Mouse (Mus musculus) urinary bladder, adult 2 months (tissue): ENCODE data around the gene Rnf20. TPM values are rescaled to one million over a fixed set of nuclear protein-coding genes. Genes with fewer than 3 reads are reported as not detected.
"Not testable (repeated sequence)": the region's sequence is repeated elsewhere in the genome, so short reads cannot be mapped to it uniquely, and the experiment has no call there.

Source experiments
- DNase-seq: peaks from one replicate; pipeline ENCODE4 v3.0.0; 2022; ENCODE audit warnings: low spot score
- polyA plus RNA-seq: library from polyadenylated mRNA; depleted of rRNA; stranded (reverse); fragments of >200 nt; gene quantifications from 2 replicates; pipeline ENCODE4 v1.2.3, GENCODE M21; 2012; rRNA removed

Rnf20 gene
- 34.5 and 35.2 TPM in 2 replicates for polyA plus RNA-seq

DNA sequence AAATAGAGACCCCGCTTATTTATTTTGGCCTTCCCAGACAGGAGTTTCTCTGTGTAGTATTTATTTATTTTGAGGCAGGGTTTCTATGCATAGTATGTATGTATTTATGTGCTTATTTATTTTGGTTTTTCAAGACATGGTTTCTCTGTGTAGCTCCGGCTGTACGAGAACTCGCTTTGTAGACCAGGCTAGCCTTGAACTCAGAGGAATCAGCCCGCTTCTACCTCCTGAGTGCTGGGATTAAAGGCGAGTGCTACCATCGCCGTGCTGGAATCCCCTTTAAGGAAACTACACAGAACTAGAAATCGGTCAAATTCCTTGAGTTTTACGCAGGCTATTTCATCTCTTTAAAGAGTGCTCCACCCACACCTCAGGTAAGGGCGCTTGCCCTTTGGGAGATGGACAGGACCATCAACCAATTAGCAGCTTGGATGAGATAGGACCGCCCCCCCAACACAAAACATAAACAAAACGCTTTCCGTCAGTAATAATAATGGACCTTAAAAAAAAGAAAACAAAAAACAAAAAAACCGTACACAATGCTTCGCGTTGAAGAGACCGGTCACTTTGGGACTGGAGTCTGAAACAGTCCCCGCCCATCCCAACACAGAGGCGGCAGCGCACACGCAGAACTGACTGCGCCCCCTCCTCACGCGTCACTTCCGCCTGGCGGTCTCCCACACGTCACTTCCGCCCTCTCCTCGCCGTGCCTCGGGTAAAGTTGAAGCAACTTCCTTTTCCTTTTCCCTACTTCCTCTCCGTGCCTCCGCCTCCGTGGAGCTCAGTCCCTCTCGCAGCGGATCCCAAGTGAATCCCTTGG is at the start of gene Rnf20:
Rnf20 (plus strand) TSS at position 688 of the 820 bp plus-strand sequence.
- peak; percentile 85 for DNase-seq

DNA sequence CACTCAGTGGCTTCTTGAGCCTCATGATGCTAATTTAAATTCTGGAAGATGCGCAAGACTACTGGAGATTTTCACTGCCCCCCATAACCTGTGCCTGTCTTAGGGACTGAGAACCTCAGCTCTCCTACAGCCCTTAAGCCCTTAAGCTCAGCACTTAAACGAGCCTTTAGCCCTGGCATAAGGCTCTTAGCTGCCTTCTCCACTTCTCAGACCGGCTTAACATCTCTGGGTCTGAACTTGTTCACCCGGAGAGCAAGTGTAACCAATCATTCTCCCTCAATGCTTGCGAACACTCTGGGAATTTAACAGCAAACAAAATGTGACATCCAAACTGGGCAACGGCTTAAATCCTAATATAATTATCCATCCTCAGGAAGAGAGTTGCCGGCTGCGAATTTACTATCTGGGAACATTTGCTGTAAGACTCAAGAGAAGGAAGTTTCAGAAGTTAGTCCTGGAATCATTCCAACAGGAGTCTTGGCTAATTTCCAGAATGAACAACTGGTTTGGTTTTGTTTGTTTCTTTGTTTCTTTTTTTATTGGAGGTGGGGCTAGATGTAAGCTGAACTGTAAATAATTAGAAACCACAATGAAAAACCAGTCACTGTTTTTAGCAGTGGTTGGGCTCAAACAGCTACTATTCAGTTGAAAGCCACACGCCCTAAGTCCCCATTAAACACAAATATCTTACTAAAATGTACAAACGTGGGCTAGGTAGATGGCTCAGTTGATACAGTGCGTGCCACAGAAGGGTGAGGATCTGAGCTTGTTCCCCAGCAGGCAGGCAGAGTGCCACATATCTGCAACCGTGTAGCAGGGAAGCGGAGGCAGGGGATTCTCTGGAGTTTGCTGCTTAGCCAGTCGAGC is 47.6 kb upstream of the Rnf20 start:
- DNase-seq, result no peak

DNA sequence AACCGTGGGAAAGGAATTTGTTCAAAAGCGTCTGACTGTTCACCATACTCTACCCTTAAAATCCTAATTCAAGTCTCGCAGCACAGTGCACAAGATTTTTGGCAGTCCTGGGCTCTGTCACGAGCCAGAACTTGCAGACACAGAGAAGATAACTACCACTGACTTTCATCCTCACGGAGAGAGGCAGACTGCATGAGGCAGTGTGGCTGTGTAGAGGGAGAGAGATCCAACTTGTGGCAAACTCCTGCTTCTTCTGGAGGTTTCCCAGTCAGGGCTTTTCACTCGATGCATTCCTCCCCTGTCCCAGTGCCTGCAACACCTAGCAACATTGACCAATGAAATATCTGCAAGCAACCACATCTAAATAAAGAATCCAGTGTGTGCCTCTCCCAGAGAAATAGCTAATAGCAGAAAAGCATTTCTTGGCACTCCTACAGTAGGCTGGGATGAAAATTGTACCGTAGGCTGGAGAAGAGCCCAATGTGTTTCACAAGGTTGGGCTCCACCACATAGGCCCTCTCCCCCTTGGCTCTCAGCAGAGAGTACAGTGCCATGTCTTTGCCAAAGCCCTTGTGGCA is 46.2 kb upstream of the Rnf20 start:
- DNase-seq, result no peak

DNA sequence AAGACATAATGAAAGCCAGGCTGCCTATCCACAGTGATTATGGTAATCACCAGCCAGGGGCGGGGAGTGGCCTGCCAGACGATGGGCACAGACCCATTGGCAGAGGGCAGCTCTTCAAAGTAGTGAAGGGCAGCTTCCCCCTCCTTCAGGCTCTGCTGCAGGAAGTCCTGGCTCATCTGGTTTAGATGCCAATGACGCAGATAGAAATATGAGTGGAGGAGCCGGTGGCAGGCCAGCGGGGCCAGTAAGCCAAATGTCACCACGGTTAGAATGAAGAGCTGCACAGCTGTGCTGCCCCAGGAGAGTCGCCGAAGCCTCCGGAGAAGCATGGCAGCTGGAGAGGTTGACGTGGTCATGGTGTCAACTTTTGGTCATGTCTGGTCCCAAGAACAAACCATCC is 45.0 kb upstream of the Rnf20 start:
- DNase-seq, result no peak

DNA sequence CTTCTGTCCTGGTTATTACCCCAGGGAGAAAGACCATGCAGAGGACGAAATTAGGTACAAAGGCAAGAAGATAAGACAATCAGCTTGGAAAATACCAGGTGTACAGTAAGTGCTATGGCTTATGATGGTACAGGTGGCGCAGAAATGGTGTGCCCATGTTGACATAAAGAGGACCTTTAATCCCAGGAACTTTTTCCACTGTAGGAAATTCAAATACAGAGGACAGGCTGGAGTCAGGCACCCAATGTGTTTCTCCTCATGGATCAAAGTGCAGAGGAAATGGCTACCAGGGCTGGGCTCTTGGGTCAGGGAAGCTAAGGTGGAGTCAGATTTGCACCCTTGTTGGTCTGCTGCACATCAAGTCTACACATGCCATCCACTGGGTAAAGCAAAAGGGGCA is 41.7 kb upstream of the Rnf20 start:
- no peak for DNase-seq

DNA sequence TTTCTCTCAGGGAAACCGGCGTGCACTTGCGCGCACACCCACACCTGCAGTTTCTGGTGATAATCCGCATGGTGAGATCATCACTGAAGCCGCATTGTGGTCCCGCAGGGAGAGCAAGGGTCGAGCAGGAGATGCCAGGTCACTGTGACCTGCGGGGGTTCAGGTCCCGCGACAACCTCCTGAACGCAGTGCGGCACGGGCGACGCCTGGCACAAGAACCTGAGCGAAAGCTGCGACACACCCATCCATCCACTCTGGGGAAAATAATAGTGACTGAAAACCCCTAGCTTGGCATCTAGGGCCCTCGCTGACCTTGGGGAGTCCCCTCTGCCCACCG is 35.0 kb upstream of the Rnf20 start:
- no peak for DNase-seq

DNA sequence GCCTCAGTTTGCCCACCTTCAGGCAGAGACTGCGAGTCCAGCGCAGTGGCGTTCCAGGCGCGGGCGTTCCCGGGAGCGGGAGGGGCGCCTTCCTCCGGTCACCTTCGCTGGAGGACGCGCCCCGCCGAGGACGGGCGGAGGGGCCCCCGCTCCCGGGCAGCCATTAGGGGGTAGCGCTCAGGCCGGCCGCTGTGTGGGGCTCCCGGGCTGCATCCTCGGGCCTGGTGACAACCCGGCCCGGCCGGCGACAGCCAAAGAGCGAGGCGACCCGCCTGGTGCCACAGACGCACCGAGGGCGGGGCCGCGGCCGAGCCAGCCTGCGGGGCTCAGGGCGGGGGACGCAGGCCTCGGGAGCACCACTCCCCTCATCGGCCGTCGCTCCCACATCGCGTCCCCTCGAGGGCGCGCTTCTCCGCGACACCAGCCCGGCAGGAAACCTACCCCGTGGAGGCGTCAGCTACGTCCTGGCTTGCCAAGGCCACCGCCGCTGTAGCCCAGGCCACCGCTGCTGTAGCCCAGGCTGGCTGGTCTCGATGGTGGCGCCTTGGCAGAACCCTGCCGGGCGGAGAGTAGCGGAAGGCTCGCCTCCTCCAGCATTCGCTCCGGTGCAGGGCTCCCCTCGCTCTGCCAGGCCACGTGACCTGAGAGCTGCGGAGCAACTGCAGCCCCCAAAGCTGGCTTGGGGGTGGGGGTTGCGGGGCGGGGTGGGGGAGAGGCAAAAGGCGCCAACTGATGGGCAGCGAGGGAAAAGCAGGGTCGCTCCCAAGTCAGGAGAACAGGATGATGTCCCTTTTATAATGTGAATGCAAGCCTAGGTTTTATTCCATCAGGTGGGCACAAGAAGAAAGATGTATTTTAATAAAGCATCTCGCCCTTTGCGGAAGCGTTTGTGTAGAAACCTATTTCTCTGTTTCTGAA is 34.4 kb upstream of the Rnf20 start, which contains the start of gene Tmem246:
Tmem246 (minus strand) TSS at position 694 of the 918 bp plus-strand sequence.
- DNase-seq, result peak; percentile 81

DNA sequence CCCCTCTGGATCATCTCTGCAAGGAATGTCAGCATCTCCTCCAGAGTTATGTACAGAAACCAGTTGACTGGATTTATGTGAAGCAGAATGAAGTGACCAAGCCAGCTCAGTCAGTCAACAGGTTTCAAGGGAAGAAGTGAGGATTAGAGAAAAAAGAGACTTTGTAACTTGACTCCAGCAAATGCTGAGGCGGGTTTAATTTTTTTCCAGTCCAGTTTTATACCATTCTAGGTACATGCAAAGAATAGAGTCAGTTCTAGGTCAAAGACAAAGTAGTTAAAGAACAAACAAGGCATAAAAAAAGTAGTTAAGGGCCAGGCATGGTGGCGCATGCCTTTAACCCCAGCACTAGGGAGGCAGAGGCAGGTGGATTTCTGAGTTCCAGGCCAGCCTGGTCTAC is 28.6 kb upstream of the Rnf20 start:
- no peak for DNase-seq

DNA sequence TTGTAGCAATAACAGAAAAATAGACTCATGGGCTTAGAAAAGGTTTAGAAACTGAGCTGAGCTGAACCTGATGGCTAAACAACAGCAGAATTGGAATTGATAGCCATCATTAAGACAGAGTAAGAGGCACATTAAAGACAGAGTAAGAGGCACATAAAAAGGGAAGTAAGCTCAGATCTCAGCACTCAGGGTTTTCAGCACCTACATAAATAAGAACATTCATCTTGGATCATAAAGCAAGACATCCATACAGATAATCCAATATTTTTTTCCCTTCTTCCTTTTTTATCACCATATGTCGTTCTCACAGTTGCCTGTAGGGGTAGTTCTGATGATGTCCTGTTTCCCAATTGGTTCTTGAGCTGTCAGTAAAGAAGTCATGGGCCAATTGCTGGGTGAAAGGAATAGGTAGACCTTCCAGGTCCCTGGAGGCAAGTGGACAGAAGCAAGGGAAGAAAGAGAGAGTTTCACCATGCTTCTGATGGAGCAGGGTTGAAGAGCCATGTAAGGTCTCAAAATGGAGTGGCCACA is 27.7 kb upstream of the Rnf20 start:
- no peak for DNase-seq

DNA sequence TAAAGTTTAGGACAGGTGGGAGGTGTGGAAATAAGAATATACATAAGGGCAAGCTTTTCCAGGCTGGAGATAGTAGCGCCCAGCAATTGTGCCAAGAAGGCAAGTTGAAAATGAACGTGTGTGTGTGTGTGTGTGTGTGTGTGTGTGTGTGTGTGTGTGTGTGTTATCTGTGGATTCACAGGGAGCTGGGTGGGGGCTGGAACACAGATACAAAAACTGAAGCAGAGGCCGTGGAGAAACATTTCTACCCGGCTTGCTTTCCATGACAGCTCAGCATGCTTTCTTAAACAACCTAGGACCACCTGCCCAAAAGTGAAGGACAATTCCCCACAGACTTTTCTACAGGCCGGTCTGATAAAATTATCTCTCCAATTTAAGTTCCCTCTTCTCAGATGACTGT is 27.2 kb upstream of the Rnf20 start:
- DNase-seq, result no peak

DNA sequence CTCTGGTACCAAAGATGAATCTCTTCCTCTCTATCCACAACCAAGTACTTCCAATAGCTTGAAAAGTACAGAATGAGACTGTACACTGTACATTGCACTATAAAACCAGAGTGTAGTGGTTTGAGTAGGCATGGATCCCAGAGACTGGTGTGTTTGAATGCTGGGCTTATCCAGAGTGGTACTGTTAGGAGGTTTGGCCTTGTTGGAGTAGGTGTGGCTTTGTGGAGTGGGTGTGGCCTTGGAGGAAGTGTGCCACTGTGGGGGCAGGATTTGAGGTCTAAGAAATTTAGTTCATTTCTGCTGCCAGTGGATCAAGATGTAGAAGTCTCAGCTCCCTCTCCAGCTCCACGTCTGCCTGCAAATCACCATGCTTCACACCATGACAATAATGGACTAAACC is 26.3 kb upstream of the Rnf20 start:
- DNase-seq, result no peak

DNA sequence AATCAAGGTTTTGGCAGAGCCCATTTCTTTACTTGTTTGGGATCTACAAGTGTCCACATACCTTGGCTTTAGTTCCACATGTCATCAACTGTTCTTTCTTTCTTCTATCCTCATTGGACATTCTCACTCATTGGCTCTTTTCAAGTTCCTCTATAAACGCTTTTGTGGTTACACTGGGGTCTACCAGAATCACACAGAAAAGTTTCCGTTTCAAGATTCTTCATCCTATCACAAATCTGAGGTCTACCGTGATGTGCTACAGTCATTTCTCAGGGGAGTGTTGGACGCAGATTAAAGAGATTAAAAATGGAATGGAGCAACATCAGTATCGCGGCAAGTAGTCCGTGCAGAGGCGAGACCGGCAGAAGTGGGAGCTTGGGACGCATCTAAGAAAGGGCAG is 14.9 kb upstream of the Rnf20 start:
- DNase-seq, result no peak

DNA sequence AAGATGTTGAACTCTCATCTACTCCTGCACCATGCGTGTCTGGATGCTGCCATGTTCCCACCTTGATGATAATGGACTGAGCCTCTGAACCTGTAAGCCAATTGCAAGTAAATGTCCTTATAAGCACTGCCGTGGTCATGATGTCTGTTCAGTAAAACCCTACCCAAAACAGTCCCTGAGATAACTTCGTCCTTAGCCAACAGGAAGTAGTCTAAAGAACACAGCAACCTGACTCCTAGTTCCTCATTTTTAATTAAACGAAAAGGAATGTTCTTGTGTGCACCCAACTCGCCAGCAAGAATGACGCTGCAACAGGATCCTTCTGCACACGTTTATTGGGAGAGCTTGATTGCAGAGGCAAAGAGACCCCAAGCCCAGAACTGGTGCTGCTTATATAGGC is 11.9 kb upstream of the Rnf20 start:
- DNase-seq, result not testable (repeated sequence)

DNA sequence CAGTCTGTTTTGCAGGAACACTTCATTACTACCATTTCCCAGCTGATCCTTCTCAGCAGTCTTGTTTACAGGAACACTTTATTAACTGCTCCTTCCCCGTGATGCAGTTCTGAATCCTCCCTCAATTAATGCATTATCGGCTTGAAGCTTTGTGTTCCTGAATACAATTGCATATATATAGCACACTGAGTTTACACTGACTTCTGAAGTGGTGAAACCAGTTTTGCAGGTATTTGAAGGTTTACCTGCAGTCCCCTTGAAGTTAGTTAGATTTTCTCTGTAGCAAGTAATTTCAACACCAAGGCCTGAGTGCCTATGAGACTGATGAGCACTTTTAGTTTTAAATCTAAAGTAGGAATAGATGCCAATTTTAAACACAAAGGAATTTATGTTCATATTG is 9.5 kb upstream of the Rnf20 start:
- DNase-seq, result no peak

DNA sequence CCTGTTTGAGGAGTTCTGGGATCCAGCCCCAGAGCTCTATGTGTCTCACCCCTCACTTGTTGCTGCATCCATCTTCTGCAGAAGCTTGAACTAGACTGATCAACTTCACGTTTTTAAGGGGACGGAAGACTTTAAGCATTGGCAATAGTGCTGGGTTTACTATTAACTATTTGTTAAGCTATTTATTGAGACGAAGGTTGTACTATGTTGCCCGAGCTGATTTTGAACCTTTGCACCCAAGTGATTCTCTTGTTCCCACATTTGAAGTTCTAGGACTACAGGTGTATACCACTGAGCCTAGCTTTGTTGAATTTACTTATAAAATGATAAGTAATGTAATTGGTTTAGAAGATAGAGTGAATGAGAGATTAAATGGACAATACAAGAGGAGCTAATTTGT is 7.9 kb upstream of the Rnf20 start:
- DNase-seq, result no peak

DNA sequence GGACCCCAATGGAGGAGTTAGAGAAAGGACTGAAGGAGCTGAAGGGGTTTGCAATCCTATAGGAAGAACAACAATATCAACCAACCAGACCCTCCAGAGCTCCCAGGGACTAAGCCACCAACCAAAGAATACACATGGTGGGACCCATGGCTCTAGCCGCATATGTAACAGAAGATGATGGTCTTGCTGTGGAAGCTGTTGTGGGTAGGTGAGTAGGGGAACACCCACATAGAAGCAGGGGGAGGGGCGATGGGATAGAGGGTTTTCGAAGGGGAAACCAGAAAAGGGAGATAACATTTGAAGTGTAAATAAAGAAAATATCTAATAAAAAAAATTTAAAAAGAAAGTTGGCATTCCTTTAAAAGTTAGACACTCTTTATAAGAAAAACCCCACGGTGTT is 6.8 kb upstream of the Rnf20 start:
- DNase-seq, result not testable (repeated sequence)

DNA sequence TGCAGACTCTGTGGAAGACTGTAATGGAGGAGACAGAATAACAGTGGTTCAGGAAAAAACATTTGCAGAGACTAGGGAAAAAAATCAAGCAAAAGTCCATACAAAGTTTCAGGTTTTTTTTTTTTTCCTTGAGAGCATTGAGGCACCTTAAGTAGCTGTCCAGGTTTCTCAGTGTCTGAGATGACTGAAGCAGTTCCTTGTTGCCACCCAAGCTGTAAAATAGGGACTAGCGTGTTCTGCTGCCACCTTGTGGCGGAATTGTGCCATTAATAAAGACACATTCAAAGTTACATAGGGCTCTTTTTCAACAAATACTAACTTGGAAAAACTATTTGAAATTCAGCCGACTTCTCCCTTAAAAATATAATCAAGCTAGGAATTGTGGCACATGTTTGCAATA is 4.8 kb upstream of the Rnf20 start:
- DNase-seq, result peak; percentile 38

DNA sequence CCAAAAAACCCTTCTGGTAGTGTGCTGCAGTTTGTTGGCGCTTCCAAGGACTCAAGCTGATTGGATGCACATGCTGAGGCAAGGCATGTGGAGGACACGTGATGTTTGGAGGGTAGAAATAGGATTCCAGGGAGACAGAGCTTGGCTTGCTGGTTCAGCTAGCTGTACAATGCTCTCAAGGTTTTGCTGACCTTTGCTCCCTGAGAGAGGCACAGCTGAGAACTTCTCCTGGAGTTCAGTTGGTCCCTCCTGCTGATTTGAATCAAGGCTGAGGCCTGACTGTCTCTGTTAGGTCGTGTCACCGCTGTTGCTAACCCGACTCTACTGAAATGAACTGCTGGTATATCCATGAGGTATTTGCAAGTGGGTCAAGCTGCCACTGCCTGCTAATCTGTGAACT is 2.9 kb upstream of the Rnf20 start:
- DNase-seq, result no peak

DNA sequence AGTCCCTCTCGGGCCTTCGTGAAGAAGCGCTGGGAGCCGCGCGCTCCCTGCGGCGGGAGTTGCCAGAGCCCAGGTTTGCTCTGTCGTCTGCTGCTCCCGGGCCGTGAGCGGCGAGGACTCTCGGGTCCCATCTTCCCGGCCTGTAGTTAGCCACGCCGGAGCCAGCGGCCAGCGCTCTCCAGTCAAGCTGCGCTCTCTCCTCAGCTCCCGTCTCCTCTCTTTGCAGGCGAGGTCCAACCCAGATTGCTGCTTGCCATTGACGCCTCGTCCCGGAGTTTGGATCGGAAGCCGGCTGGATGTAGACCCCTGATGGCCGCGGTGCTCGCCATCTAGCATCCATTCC is 304 bp downstream of the Rnf20 start:
- DNase-seq, result no peak

DNA sequence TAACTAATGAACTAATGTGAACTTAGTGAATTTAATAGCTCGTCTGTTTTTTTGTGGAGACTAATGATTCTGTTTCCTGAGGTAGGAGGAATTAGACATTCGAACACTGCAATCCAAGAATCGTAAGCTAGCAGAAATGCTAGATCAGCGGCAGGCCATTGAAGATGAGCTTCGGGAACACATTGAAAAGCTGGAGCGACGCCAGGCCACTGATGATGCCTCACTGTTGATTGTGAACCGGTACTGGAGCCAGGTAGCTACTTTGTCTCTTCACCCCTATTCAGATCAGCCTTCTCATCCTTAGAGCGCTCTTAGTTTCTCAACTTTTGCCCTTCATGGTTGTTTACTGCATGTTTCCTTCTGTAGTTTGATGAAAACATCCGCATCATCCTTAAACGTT is 6.0 kb downstream of the Rnf20 start:
- no peak for DNase-seq

DNA sequence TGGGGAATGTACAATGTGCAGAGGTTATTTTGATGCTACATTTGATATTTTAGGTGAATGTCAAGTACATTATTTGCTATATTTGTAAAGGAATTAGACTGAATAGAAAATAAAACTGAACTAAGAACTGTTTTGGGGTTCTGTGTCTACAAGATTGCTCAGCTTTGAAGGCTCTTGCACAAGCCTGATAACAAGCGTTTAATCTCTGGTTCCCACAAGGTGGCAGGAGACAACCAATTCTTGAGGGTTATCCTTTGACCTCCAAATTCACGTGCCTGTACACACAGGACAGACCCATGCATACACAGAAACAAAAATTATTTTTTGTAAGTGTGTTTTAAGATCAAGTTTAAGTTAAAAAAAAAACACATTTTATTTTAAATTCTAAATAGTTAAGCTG is 8.1 kb downstream of the Rnf20 start:
- DNase-seq, result no peak

DNA sequence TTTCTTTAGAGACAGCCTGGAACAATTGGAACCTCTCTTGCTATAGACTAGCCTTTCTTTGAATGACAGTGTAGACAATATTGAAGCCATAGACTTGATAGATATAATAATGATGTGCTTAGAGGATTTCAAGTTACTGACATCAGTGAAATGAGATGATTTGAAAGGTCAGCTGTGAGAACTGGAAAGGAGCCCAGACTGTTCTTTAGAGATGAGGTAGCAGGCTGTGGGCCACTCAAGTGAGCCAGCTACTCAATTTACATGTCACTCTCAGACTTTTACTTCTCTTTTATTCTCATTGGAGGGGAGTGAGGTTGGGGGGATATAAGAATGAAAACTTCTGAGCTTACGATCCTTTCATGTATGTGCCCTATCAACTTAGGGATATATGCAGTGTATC is 27.6 kb downstream of the Rnf20 start:
- no peak for DNase-seq
